Mouse (Mus musculus): ENCODE measurements around the gene Esp34. TPM values are rescaled to one million over a fixed set of nuclear protein-coding genes. Genes with fewer than 3 reads are reported as not detected.

Esp34 gene
- total RNA-seq (2023; ENCODE audit: inconsistent age): not detected in 4 replicates

DNA sequence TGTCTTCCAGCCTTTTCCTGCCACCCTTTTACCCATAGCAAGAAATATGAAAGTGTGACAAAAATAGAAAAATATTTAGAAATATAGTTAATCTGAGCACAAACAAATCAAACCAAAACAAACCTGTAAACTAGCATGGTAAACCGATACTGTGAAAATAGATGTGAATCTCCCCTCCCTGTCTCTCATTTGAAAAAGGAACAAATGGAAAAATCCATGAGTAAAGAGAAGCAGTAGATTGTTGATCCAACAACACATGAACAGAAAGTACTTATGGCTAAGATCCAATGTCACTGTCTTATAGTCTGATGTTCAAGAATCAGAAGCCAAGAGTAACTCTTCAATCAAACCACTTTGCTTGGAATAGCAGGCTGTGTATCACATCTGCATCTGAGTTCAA lies at the start of gene Esp34:
TSS of gene Esp34 (plus strand) at position 301 of the 400 bp plus-strand sequence.

Other genes with a start within 250 kb of the Esp34 start
- gene Olfr137, start 246.6 kb upstream of the Esp34 start, total RNA-seq (2023; ENCODE audit: inconsistent age): not detected in 4 replicates
- gene Olfr136, start 224.4 kb upstream of the Esp34 start, total RNA-seq (2023; ENCODE audit: inconsistent age): not detected in 4 replicates
- gene Esp36, start 134.0 kb upstream of the Esp34 start, total RNA-seq (2023; ENCODE audit: inconsistent age): not detected in 4 replicates
- gene Esp31, start 85.3 kb downstream of the Esp34 start, total RNA-seq (2023; ENCODE audit: inconsistent age): not detected in 4 replicates